Mouse (Mus musculus) MEL (cell line): ENCODE measurements around the gene Rora. TPM values are rescaled to one million over a fixed set of nuclear protein-coding genes. Genes with fewer than 3 reads are reported as not detected.

Experiments used
- DNase-seq: peaks from one replicate; pipeline ENCODE4 v3.0.0; 2011; ENCODE audit warnings: low read depth, low spot score
- H3K27ac ChIP-seq: 2 replicates; pipeline ENCODE4 v1.5.1; 2012; ENCODE audit warnings: low read depth, mild to moderate bottlenecking, control low read depth, low read length, moderate library complexity; ENCODE audit not compliant: control insufficient read depth
- H3K27me3 ChIP-seq, 2 experiments: fragments of 150-350 bp in 1 of 2; sonication (generic) in 1 of 2; 2 replicates each; pipeline ENCODE4 v1.6.1; 2012; ENCODE audit warnings: low read length in 2 of 2, mild to moderate bottlenecking in 2 of 2, improper control_type of control experiment in 1 of 2, moderate library complexity in 1 of 2; ENCODE audit not compliant: insufficient read depth in 2 of 2, control insufficient read depth in 1 of 2
- H3K36me3 ChIP-seq, 2 experiments: 2 replicates each; pipeline ENCODE4 v1.6.1; 2012 to 2014; ENCODE audit warnings: low read length in 2 of 2, improper control_type of control experiment in 1 of 2, inconsistent platforms in 1 of 2, mild to moderate bottlenecking in 1 of 2; ENCODE audit not compliant: insufficient read depth in 2 of 2, control insufficient read depth in 1 of 2
- H3K4me1 ChIP-seq, 2 experiments: fragments of 150-350 bp in 1 of 2; sonication (generic) in 1 of 2; 2 replicates each; pipeline ENCODE4 v1.6.1; 2012; ENCODE audit warnings: low read length in 2 of 2, improper control_type of control experiment in 1 of 2, mild to moderate bottlenecking in 1 of 2; ENCODE audit not compliant: insufficient read depth in 2 of 2, control insufficient read depth in 1 of 2
- H3K4me3 ChIP-seq, 2 experiments: fragments of 150-350 bp in 1 of 2; sonication (generic) in 1 of 2; 2 replicates each; pipeline ENCODE4 v1.5.1; 2012; ENCODE audit warnings: low read depth in 2 of 2, low read length in 2 of 2, mild to moderate bottlenecking in 2 of 2, moderate library complexity in 2 of 2, control low read depth in 1 of 2, improper control_type of control experiment in 1 of 2; ENCODE audit not compliant: control insufficient read depth in 1 of 2, insufficient read depth in 1 of 2
- H3K79me2 ChIP-seq: 2 replicates; pipeline ENCODE4 v1.6.1; 2012; ENCODE audit warnings: mild to moderate bottlenecking, low read length, moderate library complexity; ENCODE audit not compliant: control insufficient read depth, poor library complexity, insufficient read depth
- H3K9ac ChIP-seq: 2 replicates; pipeline ENCODE4 v1.6.1; 2012; ENCODE audit warnings: low read depth, mild to moderate bottlenecking, control low read depth, low read length, moderate library complexity; ENCODE audit not compliant: control insufficient read depth, poor library complexity, severe bottlenecking
- H3K9me3 ChIP-seq: fragments of 150-350 bp; sonication (generic); replicated peaks from 2 replicates; pipeline ENCODE4 v1.6.1; 2012; ENCODE audit warnings: mild to moderate bottlenecking, low read length, improper control_type of control experiment, moderate library complexity; ENCODE audit not compliant: insufficient read depth
- CHD2 ChIP-seq: IDR thresholded peaks from 2 replicates; pipeline ENCODE4 v1.6.1; 2011; ENCODE audit warnings: low read length, improper control_type of control experiment
- CTCF ChIP-seq, 3 experiments: IDR thresholded peaks in 2 of 3; conservative IDR thresholded peaks in 1 of 3; 2 replicates each; pipeline ENCODE4 v1.5.1; 2011 to 2012; ENCODE audit warnings: low read length in 3 of 3, low read depth in 2 of 3, mild to moderate bottlenecking in 2 of 3, improper control_type of control experiment in 1 of 3, inconsistent platforms in 1 of 3, mixed read lengths in 1 of 3, moderate library complexity in 1 of 3; ENCODE audit not compliant: control insufficient read depth in 1 of 3, insufficient read depth in 1 of 3, poor library complexity in 1 of 3, severe bottlenecking in 1 of 3
- E2F4 ChIP-seq: IDR thresholded peaks from 2 replicates; pipeline ENCODE4 v1.6.1; 2011; ENCODE audit warnings: low read depth, low read length, improper control_type of control experiment, borderline replicate concordance
- EP300 ChIP-seq, 2 experiments: IDR thresholded peaks; 2 replicates each; pipeline ENCODE4 v1.6.1; 2011; ENCODE audit warnings: improper control_type of control experiment in 2 of 2, low read length in 2 of 2, low read depth in 1 of 2, mild to moderate bottlenecking in 1 of 2
- ETS1 ChIP-seq: IDR thresholded peaks from 2 replicates; pipeline ENCODE4 v1.6.1; 2012; ENCODE audit warnings: low read depth, mild to moderate bottlenecking, inconsistent platforms, low read length, improper control_type of control experiment, moderate library complexity
- HCFC1 ChIP-seq: IDR thresholded peaks from 2 replicates; pipeline ENCODE4 v1.6.1; 2012; ENCODE audit warnings: low read depth, mild to moderate bottlenecking, inconsistent platforms, low read length, improper control_type of control experiment, moderate library complexity
- MAFK ChIP-seq: IDR thresholded peaks from 2 replicates; pipeline ENCODE4 v1.6.1; 2011; ENCODE audit warnings: low read depth, mild to moderate bottlenecking, low read length, improper control_type of control experiment, borderline replicate concordance
- MAX ChIP-seq: IDR thresholded peaks from 2 replicates; pipeline ENCODE4 v1.6.1; 2011; ENCODE audit warnings: low read length, improper control_type of control experiment
- MAZ ChIP-seq: IDR thresholded peaks from 2 replicates; pipeline ENCODE4 v1.6.1; 2012; ENCODE audit warnings: low read depth, mild to moderate bottlenecking, inconsistent platforms, low read length, improper control_type of control experiment
- NELFE ChIP-seq: IDR thresholded peaks from 2 replicates; pipeline ENCODE4 v1.6.1; 2011; ENCODE audit warnings: low read depth, low read length, improper control_type of control experiment
- POLR2A ChIP-seq, 2 experiments: IDR thresholded peaks; 2 replicates each; pipeline ENCODE4 v1.6.1; 2011 to 2012; ENCODE audit warnings: low read length in 2 of 2, mild to moderate bottlenecking in 2 of 2, control low read depth in 1 of 2, improper control_type of control experiment in 1 of 2, low read depth in 1 of 2, moderate library complexity in 1 of 2; ENCODE audit not compliant: control insufficient read depth in 1 of 2, insufficient read depth in 1 of 2, poor library complexity in 1 of 2
- RCOR1 ChIP-seq: IDR thresholded peaks from 2 replicates; pipeline ENCODE4 v1.6.1; 2012; ENCODE audit warnings: low read depth, mild to moderate bottlenecking, inconsistent platforms, low read length, improper control_type of control experiment
- UBTF ChIP-seq: IDR thresholded peaks from 2 replicates; pipeline ENCODE4 v1.6.1; 2012; ENCODE audit warnings: low read depth, mild to moderate bottlenecking, inconsistent platforms, low read length, improper control_type of control experiment, moderate library complexity, borderline replicate concordance; ENCODE audit not compliant: insufficient read depth
- USF2 ChIP-seq, 2 experiments: IDR thresholded peaks; 2 replicates each; pipeline ENCODE4 v1.6.1; 2011 to 2012; ENCODE audit warnings: improper control_type of control experiment in 2 of 2, low read length in 2 of 2, borderline replicate concordance in 1 of 2, inconsistent platforms in 1 of 2, low read depth in 1 of 2, mild to moderate bottlenecking in 1 of 2; ENCODE audit not compliant: insufficient read depth in 1 of 2
- ZKSCAN1 ChIP-seq: IDR thresholded peaks from 2 replicates; pipeline ENCODE4 v1.6.1; 2012; ENCODE audit warnings: low read depth, mild to moderate bottlenecking, inconsistent platforms, low read length, improper control_type of control experiment, moderate library complexity
- ZNF384 ChIP-seq: IDR thresholded peaks from 2 replicates; pipeline ENCODE4 v1.6.1; 2012; ENCODE audit warnings: low read depth, mild to moderate bottlenecking, inconsistent platforms, low read length, improper control_type of control experiment
- polyA plus RNA-seq, 2 experiments: library from polyadenylated mRNA; stranded (reverse) in 1 of 2; unstranded in 1 of 2; fragments of >175 nt in 1 of 2; fragments of >200 nt in 1 of 2; gene quantifications; 2 replicates each; pipeline versions ENCODE4 v1.2.1 to v1.2.4; 2012; ENCODE audit warnings: low replicate concordance in 2 of 2, low read depth in 1 of 2; ENCODE audit not compliant: insufficient read length in 2 of 2, insufficient read depth in 1 of 2, missing spikeins in 1 of 2
- total RNA-seq: library from RNA; depleted of rRNA; stranded (reverse); fragments of 300-350 nt; gene quantifications from 2 replicates; pipeline ENCODE4 v1.2.3, GENCODE M21; 2012

Gene Rora
- total and polyA plus RNA-seq, 3 experiments, result not detected

- DNase-seq, result no peak
- TF ChIP-seq EP300 (IDR thresholded peaks at IDR 0.05; ENCODE audit: low read depth in 1 of 2, low read length in 2 of 2) (no peak), HCFC1 (no peak), MAX (no peak)
- Histone ChIP-seq H3K4me1 (no peaks in the 10 kb centered on the region), H3K36me3 (no peaks in the 10 kb centered on the region), H3K9ac (no peak overlapping the region), H3K79me2 (no peaks in the 10 kb centered on the region), H3K27ac (no peak overlapping the region), H3K4me3 (no peak overlapping the region), H3K9me3 (no peaks in the 10 kb centered on the region), H3K27me3 (no peaks in the 10 kb centered on the region)
These were observed 269.6 kb downstream of the Rora start for GRCm38 (mm10) chr9:68923128-68923601.

DNA sequence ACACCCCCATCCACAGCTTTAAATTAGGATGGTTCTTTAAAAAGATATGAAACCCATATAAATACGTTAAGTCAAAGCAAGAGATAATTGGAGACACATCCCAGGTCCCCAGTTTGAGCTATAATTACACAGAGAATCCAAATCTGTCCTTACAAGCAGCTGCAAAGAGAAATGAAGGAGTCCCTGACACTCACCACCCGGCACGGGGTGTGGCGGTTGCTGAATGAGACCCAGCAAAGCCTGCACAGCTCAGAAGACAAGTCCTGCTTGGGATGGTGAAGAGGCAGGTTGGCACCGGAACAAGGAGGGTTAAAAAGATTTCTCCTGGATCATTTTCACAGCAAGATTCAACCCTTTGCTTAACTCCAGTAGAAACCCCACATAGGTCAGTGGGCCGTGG, 272.8 kb downstream of the Rora start:
- Histone ChIP-seq H3K79me2 (no peaks in the 10 kb centered on the region), H3K27me3 (no peaks in the 10 kb centered on the region), H3K4me3 (no peak overlapping the region), H3K36me3 (no peaks in the 10 kb centered on the region), H3K9ac (no peak overlapping the region)
- no peak for DNase-seq
- TF ChIP-seq NELFE, result no peak
- TF ChIP-seq E2F4, result no peak
- TF ChIP-seq CHD2, result no peak
- TF ChIP-seq, all 39 proteins: peak for 0
- no peaks in the 10 kb centered on the region for H3K4me1 ChIP-seq
- H3K9me3 ChIP-seq, result no peaks in the 10 kb centered on the region
- H3K27ac ChIP-seq, result no peak overlapping the region

DNA sequence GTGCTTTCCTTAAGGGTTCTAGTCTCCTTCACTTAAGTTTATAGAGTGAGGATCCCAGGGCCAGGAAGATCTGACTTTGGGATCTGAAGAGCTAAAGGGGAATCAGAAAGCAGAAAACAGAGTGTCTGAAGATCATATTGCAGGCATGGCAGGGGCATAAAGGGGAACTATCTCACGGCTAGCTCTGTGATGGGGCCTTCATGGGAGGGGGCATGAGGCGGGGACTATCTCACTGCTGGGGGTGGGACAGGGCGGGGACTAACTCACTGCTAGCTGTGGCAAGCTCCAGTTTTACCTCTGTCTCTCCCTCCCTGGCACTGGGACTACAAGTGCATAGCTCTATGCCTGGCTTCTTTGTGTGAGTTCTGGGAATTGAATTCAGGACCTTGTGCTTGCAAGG, 279.6 kb downstream of the Rora start:
- Histone ChIP-seq H3K4me3 (no peak overlapping the region), H3K27me3 (no peaks in the 10 kb centered on the region), H3K9ac (no peak overlapping the region), H3K4me1 (no peaks in the 10 kb centered on the region), H3K79me2 (no peaks in the 10 kb centered on the region), H3K9me3 (no peaks in the 10 kb centered on the region), H3K36me3 (no peaks in the 10 kb centered on the region), H3K27ac (no peak overlapping the region)
- no peak for TF ChIP-seq CTCF (IDR thresholded peaks at IDR 0.05 in 2 of 3, conservative IDR thresholded peaks at IDR 0.05 in 1 of 3; ENCODE audit: control insufficient read depth in 1 of 3, insufficient read depth in 1 of 3, low read depth in 2 of 3, low read length in 3 of 3, poor library complexity in 1 of 3, severe bottlenecking in 1 of 3)
- no peak for TF ChIP-seq ZNF384
- TF ChIP-seq CHD2, result no peak
- no peak for TF ChIP-seq POLR2A (IDR thresholded peaks at IDR 0.05; ENCODE audit: control insufficient read depth in 1 of 2, insufficient read depth in 1 of 2, low read depth in 1 of 2, low read length in 2 of 2, poor library complexity in 1 of 2)
- no peak for DNase-seq

DNA sequence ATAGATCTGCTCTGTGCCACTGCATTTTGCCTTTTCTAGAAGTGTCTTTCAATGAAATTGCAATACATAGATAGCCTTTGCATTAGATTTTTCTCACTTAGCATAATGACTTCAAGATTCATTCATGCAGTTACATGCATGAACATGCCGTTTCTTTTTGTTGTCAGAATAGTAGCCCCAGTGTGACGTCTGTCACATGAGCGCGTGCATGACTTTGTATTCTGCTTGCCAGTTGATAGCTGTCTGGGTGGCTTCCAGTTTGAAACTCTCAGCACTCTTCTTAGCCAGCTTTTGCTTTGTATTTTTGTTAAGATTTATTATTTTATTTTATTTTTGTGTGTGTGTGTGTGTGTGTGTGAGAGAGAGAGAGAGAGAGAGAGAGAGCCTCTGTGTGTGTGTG, 280.7 kb downstream of the Rora start:
- Histone ChIP-seq H3K9ac (no peak overlapping the region), H3K4me3 (no peak overlapping the region)

More for the DNA sequence above, 280.7 kb downstream of the Rora start:
- Histone ChIP-seq H3K79me2 (no peaks in the 10 kb centered on the region), H3K27me3 (no peaks in the 10 kb centered on the region), H3K4me1 (no peaks in the 10 kb centered on the region), H3K9me3 (no peaks in the 10 kb centered on the region), H3K36me3 (no peaks in the 10 kb centered on the region), H3K27ac (no peak overlapping the region)
- DNase-seq, result no peak
- TF ChIP-seq RCOR1, result no peak
- no peak for TF ChIP-seq ZKSCAN1
- TF ChIP-seq E2F4, result no peak
- TF ChIP-seq UBTF, result no peak
- TF ChIP-seq MAZ, result no peak
- TF ChIP-seq USF2 (IDR thresholded peaks at IDR 0.05; ENCODE audit: borderline replicate concordance in 1 of 2, insufficient read depth in 1 of 2, low read depth in 1 of 2, low read length in 2 of 2), result no peak
- TF ChIP-seq ETS1, result no peak
- no peak for TF ChIP-seq MAFK
- TF ChIP-seq NELFE, result no peak
